Mouse (Mus musculus) C2C12 (cell line): Measurements from ENCODE around the gene Proca1. TPM values are rescaled to one million over a fixed set of nuclear protein-coding genes. Genes with fewer than 3 reads are reported as not detected.

Source experiments
- H3K27me3 ChIP-seq: one replicate; pipeline ENCODE4 v1.6.1; 2011; ENCODE audit not compliant: control insufficient read depth, insufficient read depth, insufficient read length
- H3K36me3 ChIP-seq: one replicate; pipeline ENCODE4 v1.6.1; 2011; ENCODE audit not compliant: control insufficient read depth, insufficient read depth
- H3K4me3 ChIP-seq: one replicate; pipeline ENCODE4 v1.5.1; 2011; ENCODE audit warnings: mild to moderate bottlenecking, control low read depth; ENCODE audit not compliant: poor library complexity, insufficient read depth, severe bottlenecking
- H3K79me2 ChIP-seq: one replicate; pipeline ENCODE4 v1.6.1; 2011; ENCODE audit not compliant: control insufficient read depth, insufficient read depth
- H3K79me3 ChIP-seq: one replicate; pipeline ENCODE4 v1.6.1; 2011; ENCODE audit warnings: low read depth, control low read depth
- H3ac ChIP-seq: one replicate; pipeline ENCODE3; 2011; ENCODE audit warnings: low read depth; ENCODE audit not compliant: control insufficient read depth, insufficient read length
- CEBPB ChIP-seq: IDR thresholded peaks from one replicate; pipeline ENCODE4 v1.6.1; 2011; ENCODE audit warnings: low read depth, mild to moderate bottlenecking, control low read depth, moderate library complexity
- CTCF ChIP-seq: IDR thresholded peaks from one replicate; pipeline ENCODE4 v1.5.1; 2011; ENCODE audit not compliant: control insufficient read depth, insufficient read depth, insufficient read length
- FOSL1 ChIP-seq: IDR thresholded peaks from one replicate; pipeline ENCODE4 v1.8.0; 2011; ENCODE audit warnings: mild to moderate bottlenecking, low read length; ENCODE audit not compliant: poor library complexity, insufficient read depth, severe bottlenecking
- MAX ChIP-seq: IDR thresholded peaks from one replicate; pipeline ENCODE4 v1.6.1; 2011; ENCODE audit warnings: mild to moderate bottlenecking, control low read depth
- MYOD1 ChIP-seq: IDR thresholded peaks from one replicate; pipeline ENCODE4 v1.6.1; 2011; ENCODE audit warnings: low read depth; ENCODE audit not compliant: control insufficient read depth, insufficient read length
- MYOG ChIP-seq: IDR thresholded peaks from one replicate; pipeline ENCODE4 v1.6.1; 2011; ENCODE audit not compliant: control insufficient read depth, insufficient read length; ENCODE audit errors: extremely low read depth
- USF1 ChIP-seq: IDR thresholded peaks from one replicate; pipeline ENCODE4 v1.6.1; 2011; ENCODE audit warnings: low read depth, mild to moderate bottlenecking, control low read depth, moderate library complexity
- polyA plus RNA-seq: library from polyadenylated mRNA; unstranded; fragments of >200 nt; fragmentation: generic; extraction: Trizol; gene quantifications from one replicate; pipeline ENCODE4 v1.2.1, GENCODE M21; 2012; ENCODE audit warnings: missing spikeins

Proca1 gene
- polyA plus RNA-seq, 1 experiment = 0.18 TPM

DNA sequence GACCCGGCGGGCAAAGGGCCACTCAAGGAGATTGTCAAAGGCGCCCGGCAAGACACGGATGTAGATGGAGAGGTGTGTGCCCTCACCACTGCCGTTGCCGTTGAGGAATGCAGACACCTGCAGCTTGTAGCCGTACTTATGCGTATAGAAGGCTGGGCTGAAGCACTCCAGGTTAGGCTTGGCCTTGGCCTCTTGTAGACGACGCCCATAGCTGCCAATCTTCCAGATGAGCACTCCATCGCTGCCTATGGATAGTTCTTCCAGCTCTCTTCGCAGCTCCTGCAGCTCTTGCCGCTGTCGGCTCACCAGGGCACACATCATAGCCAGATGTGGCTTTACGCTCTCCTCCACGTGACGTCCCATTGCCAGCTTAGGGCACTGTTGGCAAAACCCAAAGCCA, 33.0 kb upstream of the Proca1 start:
- Histone ChIP-seq H3K27me3 (no peaks in the 10 kb centered on the region), H3ac (no peak overlapping the region), H3K4me3 (no peak overlapping the region), H3K36me3 (peaks cover 80% of the 10 kb centered on the region), H3K79me3 (peaks cover 49% of the 10 kb centered on the region), H3K79me2 (peaks cover 67% of the 10 kb centered on the region)
- TF ChIP-seq CTCF (no peak), MYOG (no peak), USF1 (no peak), CEBPB (no peak), FOSL1 (no peak), MAX (no peak), MYOD1 (no peak)

DNA sequence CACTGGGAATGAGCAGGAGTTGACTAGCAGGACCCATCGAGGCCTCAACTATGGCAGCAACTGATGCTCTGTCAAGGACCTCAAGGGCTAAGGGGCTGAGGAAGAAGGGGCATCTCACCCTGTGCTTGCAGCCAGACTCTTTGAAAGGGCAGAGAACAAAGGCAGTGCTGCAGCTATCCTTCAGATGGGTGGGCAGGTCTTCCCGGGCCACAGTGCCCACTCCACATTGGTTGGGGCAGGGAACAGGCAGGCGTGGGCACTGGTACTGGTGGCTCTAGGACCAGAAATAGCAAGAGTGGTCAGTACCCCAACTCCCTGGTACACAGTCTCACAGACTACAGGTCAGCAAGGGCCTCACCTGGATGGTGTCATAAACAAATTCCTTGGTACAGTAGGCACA, 32.5 kb upstream of the Proca1 start:
- Histone ChIP-seq H3K27me3 (no peaks in the 10 kb centered on the region), H3K36me3 (peaks cover 75% of the 10 kb centered on the region), H3K79me2 (peaks cover 69% of the 10 kb centered on the region), H3K79me3 (peaks cover 49% of the 10 kb centered on the region), H3ac (no peak overlapping the region), H3K4me3 (no peak overlapping the region)
- TF ChIP-seq MYOD1 = no peak
- no peak for TF ChIP-seq MAX
- TF ChIP-seq USF1 = no peak
- TF ChIP-seq CTCF = no peak
- TF ChIP-seq CEBPB = no peak
- TF ChIP-seq FOSL1 = no peak

DNA sequence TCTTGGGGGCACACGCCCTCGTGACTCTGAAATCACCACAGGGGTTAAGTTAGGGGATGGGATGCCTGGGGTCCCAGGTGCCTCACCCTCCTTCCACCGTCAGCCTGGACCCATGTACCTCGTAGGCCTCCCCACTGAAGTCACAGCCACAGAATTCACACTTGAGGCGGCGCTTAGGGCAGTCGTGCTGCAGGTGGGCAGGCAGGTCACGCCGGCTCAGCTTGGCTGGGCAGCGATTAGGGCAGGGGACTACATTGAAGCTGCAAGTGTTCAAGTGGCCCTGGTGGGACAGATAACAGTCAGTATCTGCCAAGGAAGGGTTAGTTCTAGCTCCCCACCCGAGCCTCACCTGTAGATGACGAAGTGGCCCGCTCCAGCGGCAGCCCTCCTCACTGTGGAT, 32.0 kb upstream of the Proca1 start:
- no peaks in the 10 kb centered on the region for H3K27me3 ChIP-seq
- peaks cover 49% of the 10 kb centered on the region for H3K79me3 ChIP-seq
- TF ChIP-seq CEBPB (no peak), FOSL1 (no peak), USF1 (no peak), CTCF (no peak), MYOG (no peak), MAX (no peak), MYOD1 (no peak)
- H3K4me3 ChIP-seq = no peak overlapping the region
- no peak overlapping the region for H3ac ChIP-seq
- H3K36me3 ChIP-seq = peaks cover 70% of the 10 kb centered on the region
- H3K79me2 ChIP-seq = peaks cover 69% of the 10 kb centered on the region

DNA sequence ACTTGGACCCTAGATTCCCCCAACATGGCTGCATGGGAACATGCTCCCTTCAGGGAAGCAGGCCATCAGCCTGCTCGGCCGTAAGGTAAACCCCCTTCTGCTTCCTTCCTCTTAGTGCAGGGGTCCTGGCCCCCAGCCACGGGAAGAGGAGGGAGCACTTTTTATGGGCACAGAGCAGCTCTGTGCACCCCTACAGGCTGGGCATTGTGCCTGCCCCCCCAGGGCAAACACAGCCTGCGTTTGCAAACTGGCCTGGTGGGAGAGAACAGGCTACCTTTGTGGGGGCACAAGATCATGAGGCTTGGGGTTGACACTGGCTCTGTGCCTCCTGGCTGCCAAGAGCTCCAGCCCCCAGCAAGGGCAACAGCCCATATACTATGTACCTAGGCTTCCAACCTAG, 31.2 kb upstream of the Proca1 start:
- no peak overlapping the region for H3K4me3 ChIP-seq
- peaks cover 62% of the 10 kb centered on the region for H3K36me3 ChIP-seq
- H3K27me3 ChIP-seq = no peaks in the 10 kb centered on the region
- H3K79me2 ChIP-seq = peaks cover 66% of the 10 kb centered on the region
- no peak overlapping the region for H3ac ChIP-seq
- peaks cover 49% of the 10 kb centered on the region for H3K79me3 ChIP-seq
- TF ChIP-seq CTCF (no peak), USF1 (no peak), FOSL1 (no peak), MYOD1 (no peak), MYOG (no peak), MAX (no peak), CEBPB (no peak)

DNA sequence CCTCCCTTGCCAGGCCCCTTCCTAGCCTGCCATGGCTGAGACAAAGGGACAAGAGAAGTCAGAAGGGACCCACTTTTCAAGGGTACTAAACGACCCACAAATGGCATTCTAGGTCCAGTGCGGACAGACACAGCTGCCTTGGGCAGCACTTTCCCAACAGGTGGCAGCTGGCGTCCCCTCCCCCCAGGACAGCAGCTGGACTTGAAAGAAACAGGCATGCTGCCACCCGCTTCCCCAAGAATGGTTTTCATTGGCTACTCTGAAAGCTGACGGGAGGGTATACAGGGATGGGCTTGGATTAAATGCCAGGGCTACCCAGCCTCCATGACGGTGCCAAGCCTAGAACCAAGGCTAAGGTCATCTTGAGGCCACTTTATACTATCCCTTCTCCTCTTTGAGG, 30.7 kb upstream of the Proca1 start:
- no peak for TF ChIP-seq USF1
- TF ChIP-seq MYOG = peak; percentile 80
- TF ChIP-seq FOSL1 = no peak
- no peak for TF ChIP-seq CTCF
- TF ChIP-seq MYOD1 = peak; percentile 95
- no peak for TF ChIP-seq MAX
- Histone ChIP-seq H3K79me2 (peaks cover 62% of the 10 kb centered on the region), H3K79me3 (peaks cover 47% of the 10 kb centered on the region), H3K36me3 (peaks cover 56% of the 10 kb centered on the region), H3K27me3 (no peaks in the 10 kb centered on the region), H3K4me3 (no peak overlapping the region), H3ac (no peak overlapping the region)

DNA sequence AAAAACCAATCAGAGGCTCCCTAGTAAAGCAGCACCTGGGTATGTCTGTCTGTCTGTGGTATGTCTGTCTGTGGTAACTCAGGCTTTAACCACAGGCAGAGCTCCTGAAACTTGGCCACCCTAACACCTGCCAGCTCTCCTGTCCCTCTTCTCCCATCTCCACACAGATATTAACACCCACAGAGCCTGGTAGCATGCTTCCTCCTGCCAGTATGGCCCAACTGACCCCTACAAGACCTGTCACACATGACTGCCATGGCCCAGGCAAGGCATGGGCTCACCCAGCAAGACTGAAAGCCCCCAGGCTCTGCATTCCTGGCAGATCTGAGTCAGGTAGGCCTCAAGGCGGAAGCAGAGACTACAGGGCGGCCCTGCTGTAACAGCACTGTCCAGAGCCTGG, 30.1 kb upstream of the Proca1 start:
- peak overlapping the region; percentile 9 for H3ac ChIP-seq
- peak overlapping the region; percentile 94 for H3K4me3 ChIP-seq
- H3K79me2 ChIP-seq = peaks cover 57% of the 10 kb centered on the region
- peaks cover 44% of the 10 kb centered on the region for H3K79me3 ChIP-seq
- TF ChIP-seq MYOG = no peak
- TF ChIP-seq MYOD1 = peak; percentile 55
- no peaks in the 10 kb centered on the region for H3K27me3 ChIP-seq
- H3K36me3 ChIP-seq = peaks cover 51% of the 10 kb centered on the region
